Mouse (Mus musculus) adrenal gland, postnatal 14 days (tissue): ENCODE measurements at regions not wholly inside any gene's neighbourhood (a gene's known extent, or its start where the extent isn't known, plus 50 kb on each side); places are given as distances from the start of the nearest gene placed in this dataset.

Source experiments
- DNase-seq: peaks from one replicate; pipeline ENCODE4 v3.0.0; 2021; ENCODE audit warnings: mixed read lengths

DNA sequence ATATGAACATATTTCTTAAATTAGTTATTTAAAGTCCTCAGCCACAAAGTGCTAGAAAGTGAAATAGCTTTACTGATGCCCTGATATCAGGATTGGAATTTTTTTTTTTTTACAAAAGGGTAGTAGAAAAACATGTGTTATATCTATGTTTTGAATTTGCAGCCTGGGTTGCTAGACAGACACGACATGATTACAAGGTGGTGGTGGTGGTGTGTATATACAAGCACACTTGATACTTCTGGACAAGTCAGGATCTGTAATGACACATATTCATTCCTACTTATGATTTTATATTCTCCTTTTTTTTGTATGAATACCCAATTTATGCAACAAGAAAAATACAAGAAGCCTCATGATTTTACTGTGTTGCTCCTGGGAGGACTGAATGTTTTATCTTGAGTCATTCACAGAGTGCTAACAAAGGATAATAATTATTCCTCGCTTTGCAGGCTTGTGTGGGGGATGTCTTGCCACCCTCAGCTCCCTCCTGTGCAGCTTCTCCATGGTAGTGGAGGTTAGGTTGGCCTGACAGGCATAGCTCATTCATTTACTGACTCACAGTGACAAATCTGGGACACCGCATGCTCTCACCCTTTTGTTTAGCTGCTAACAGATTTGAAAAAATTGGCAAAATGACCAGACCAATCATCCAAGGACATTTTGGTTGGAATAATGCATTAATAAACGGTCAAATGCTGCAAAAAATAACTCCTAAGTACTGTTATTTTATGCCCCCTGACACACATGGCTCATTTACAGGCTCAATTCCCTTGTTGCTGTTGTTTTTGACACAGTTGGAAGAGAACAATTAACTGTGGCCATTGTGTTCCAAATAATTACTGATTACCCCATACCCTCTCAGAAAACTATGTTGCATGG, 303.3 kb upstream of the Sel1l start:
- peak; percentile 13 for DNase-seq

DNA sequence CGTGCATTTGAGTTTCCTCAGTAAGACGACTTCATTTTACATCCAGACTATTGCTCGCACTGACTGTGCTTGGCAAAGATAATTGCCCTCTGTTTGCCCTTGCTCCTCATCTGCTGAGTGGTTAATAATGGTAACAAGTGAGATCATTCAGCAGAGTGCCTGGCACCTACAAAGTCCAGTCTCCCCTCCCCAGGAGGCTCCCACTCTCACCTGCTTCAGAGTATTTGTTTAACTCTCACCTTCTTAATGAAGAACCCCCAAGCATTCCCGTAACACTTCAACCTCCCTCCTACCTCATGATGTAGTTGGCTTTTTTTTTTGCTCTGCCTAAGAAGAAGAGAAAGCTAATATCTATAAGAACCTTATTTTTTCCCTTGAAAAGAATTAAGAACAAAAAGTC, 288.6 kb upstream of the Sel1l start:
- DNase-seq, result no peak

GRCm38 (mm10) chr12:92127648-92128047, 278.7 kb upstream of the Sel1l start:
- no peak for DNase-seq

DNA sequence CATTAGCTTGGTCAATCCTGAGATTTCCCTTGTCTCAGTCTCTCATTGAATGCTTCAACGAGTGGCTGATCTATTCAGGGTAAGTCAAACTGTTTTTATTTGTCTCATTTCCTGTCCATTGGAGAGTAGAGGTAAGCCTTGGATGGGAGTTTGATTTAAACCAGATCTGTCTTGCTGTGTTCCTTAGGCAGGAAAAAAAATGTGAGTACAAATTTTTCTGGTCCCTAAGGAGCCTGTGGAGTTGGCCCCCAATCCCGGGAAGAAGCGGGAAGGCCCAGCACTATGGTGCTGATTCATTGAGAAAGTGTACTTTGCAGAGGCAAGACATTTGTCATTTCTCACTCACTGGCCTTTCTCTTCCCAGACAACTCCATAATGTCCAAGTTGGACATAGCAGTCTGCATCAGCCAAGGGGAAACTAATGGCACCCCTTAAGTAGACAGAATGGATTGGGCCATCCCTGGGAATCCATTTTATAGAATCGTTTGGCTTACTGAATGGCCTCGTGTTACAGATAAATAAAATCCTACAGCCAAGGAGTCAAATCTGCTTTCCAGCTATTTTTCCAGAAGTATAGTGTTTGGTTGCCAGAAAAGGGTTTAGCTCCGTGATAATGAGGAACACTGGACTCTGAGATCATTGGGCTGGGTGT, 271.3 kb upstream of the Sel1l start:
- DNase-seq, result no peak

DNA sequence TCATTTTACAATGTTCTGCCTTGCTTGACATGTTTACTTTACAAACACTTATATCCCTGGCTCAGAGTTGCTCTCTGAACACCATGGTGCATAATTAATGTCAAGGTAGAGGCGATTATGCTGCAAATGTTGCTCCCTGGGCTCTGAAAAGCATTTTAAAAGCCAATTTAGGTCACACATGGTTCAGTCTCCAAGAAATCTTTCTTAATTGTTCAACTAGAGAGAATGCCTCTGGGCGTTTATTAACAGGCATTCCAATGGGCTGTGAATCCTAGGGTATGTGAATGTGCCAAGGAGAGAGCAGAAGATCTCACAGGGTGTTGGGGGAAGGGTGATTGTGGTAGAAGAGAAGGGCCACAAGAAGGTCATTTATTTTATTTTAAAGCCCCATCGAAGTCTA, 260.7 kb upstream of the Sel1l start:
- DNase-seq, result no peak

DNA sequence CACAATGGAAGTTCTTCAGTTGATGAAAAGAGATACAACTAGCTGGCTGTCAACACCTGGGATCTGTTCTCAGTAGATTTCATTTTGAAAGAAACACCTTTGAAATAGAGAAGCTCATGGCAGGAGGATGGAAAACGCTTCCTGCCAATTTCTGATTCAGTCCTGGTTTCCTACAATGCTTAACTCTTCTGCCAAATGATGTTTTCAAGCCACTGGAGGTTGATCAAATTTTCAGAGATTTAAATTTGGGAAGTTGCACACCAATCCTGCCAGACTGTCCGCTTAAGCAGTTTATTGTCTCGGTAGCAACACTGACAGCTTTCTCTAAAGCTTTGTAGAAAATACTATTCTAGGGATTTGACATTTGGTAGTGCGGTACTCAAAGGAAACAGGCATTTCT, 251.1 kb upstream of the Sel1l start:
- no peak for DNase-seq

- DNase-seq, result no peak
Measured at GRCm38 (mm10) chr12:92092794-92093365, 243.9 kb upstream of the Sel1l start.

DNA sequence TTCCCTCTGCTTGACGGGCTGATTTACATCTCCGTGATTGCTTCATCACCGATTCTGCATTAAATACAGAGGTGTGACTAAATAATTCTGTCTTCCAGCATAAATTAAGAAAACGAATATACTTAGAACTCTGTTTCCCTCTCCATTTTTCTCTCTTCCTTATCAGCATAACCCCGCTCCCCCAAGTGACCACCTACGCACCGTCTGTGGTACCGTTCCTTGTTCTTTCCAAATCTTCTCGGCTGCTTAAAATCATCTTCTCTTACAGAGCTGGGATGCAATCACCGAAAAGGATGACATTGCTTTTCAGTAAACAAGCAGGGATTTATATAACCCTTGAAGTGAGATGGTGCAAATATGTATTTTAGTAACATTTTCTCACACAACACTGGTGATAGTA, 224.3 kb upstream of the Sel1l start:
- DNase-seq, result no peak

- no peak for DNase-seq
Measured at GRCm38 (mm10) chr12:92062731-92063130, 213.8 kb upstream of the Sel1l start.

DNA sequence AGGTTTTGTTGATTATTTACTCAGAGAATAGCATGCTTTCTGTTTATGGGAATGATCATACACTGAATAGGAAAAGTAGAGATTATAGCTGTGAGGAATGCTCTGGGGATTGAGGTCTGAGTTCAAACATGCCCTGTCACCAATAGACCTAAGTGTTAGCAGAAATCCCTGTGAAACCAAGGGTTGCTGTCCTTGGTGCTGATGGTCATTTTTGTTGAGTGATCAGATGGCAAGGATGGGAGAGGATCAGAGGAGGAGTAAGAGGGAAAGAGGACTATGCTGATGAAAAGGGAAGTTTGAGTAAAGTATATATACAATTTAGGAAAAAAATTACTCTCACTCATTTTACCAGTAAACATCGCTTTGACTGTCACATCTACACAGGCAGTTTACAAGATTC, 191.5 kb upstream of the Sel1l start:
- peak; percentile 24 for DNase-seq

DNA sequence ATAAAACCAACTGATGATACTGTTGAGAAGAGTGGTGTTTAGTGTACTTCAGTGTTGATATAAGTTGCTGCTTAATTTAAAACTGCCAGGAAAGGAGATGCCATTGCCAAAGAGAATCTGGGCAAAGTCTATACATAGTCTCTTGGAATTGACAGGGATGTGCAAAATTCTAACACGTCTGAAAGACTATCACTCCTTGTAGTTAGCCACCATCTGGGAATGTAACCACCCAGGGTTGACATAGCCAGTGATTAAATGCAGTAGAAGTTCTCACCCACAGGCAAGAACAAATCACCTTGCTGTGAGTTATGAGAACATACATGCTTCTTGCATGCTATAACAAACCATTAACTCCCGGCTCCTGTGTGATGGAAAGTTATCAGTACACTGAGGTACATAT, 180.2 kb upstream of the Sel1l start:
- no peak for DNase-seq

DNA sequence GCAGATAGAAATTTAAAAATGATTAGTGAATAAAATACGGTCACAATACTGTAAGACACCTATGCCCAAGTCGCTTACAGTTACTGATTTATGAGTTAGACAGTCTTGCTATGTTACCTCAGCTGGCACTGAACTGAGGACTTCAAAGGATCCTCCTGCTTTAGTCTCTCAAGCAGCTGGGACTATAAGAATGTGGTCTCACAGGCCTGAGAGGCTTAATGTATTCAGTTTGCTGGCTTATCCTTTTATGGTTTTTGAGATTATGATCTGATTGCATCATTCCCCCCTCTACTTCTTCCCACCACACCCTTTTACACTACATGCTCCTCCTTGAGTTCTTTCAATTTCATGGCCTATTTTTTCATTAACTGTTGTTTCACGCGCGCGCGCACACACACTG, 179.4 kb upstream of the Sel1l start:
- no peak for DNase-seq

GRCm38 (mm10) chr12:92024461-92025218, 175.7 kb upstream of the Sel1l start:
- no peak for DNase-seq

DNA sequence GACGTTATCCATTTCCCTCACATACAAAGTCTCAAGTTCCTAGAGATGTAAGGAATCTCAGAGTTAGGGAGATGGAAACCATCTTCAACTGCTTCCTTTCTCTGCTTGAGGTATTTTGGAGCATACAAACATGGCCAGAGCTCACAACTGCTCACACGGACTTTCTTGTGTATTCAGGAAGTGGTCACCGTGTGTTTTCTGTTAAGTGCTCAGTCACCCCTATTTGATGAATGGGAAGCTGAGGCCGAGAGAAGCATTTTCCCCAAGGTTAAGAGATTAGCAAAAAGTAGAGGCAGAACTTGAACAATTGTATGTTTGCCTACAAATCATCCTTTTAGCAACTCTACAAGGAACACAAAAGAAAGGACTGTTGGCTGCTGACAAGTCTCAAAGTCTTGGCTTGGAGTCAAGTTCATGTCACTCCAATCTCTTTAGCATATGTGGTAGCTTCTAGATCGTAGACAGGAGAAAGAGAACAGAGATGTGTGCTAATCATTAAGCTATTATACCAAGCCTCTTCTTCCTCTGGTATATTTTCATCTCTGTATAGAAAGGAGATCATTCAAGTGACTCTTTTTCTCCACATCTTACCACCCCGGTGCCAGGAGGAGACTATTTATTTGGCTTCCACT, 170.8 kb upstream of the Sel1l start:
- DNase-seq, result no peak

DNA sequence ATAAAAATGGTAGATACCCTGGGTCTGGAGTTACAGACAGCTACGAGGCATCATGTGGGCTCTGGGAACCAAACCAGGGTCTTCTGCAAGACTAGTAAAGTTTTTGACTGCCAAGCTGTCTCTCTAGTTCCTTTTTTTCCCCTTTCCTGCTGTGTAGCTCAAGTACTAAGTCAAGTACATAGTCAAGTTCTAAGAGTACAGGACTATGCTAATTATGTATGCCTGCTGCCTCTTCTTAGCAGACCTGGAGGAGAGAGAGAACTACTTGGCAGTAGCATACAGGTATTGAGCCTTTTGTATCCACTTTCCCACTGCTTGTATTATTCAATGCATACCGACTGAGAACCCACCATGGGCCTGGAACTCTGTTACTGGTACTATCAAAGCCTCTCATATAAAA, 166.4 kb upstream of the Sel1l start:
- DNase-seq, result no peak

GRCm38 (mm10) chr12:92013979-92014378, 165.0 kb upstream of the Sel1l start:
- no peak for DNase-seq

DNA sequence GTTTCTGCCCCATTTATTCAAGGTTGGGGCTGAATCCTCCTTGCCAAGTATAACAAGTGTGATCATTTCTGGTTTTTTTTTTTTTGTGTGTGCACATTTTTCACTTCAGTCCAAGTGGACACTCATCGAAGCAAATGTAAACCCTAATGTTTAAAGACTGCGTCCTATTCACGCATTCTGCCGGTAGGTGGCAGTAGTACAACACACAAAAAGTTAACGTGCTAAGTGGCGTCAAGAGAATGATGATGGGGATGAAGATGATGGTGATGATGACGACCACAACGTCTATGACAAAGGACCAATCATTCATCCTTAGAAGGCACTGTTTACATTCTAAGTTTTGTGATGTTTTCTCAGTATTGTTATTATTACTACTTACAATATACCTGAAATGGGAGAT, 164.3 kb upstream of the Sel1l start:
- DNase-seq, result peak; percentile 52

DNA sequence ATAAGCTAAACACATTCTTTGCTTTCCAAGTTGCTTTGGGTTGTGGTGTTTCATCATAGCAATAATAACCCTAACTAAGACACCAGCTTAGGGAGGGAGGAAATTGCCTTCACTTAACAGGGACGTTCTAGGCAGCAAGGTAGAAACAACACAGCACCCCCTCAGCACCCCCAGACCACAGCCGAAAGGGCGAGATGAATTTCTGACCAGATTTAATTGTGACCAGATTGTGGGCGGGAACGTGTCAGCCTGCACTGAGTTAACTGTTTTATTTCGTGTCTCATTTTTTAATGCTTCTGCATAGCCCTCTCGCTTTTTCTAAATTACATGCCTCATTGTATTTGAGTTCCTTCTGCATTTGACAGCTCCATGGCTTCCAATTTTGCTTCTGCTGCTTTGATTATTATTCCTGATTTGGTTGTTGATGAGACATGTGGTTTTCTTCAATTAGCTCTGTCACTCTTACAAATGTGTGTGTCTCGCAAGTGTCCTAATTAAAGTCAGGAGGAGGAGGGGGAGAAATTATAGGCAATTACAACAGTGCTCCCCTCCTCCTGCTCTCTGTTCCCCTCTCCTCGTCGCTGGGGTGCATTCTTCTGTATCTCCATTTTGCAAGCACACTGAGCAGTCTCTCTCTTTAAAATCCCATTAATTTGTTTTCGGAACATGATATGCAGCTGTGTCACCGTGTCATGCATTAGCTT, 155.6 kb upstream of the Sel1l start:
- DNase-seq, result no peak

DNA sequence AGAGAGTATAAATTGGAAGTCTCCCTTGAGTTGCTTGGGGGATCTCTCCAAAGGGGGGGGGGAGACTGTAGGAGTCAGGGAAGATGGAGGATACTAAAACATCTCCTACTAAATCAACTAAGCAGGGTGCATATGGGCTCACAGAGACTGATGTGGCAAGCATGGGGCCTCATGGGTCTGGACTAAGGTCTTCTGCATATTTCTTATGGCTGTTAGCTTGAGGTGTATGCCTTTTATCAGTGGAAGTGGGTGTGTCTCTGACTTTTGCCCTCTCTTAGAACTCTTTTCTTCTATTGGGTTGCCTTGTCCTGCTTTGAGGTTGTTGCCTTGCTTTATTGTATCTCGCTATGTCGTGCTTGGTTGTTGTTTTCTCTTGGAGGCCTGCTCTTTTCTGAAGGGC, 150.1 kb upstream of the Sel1l start:
- DNase-seq, result no peak

- no peak for DNase-seq
Measured at GRCm38 (mm10) chr12:91997404-91997803, 148.4 kb upstream of the Sel1l start.

- peak; percentile 21 for DNase-seq
Measured at GRCm38 (mm10) chr12:91995545-91995944, 146.6 kb upstream of the Sel1l start.

- DNase-seq, result no peak
Measured at GRCm38 (mm10) chr12:91986448-91986847, 137.5 kb upstream of the Sel1l start.
